Mouse (Mus musculus) erythroblast, embryonic 14.5 days (primary cell): Measurements from ENCODE around the gene Mog. TPM values are rescaled to one million over a fixed set of nuclear protein-coding genes. Genes with fewer than 3 reads are reported as not detected.

Source experiments
- H3K27me3 ChIP-seq: 2 replicates; pipeline ENCODE4 v1.6.1; 2012; ENCODE audit warnings: inconsistent platforms; ENCODE audit not compliant: control insufficient read depth
- H3K36me3 ChIP-seq: 2 replicates; pipeline ENCODE4 v1.6.1; 2012; ENCODE audit warnings: mild to moderate bottlenecking, inconsistent platforms; ENCODE audit not compliant: control insufficient read depth
- H3K4me1 ChIP-seq: 2 replicates; pipeline ENCODE4 v1.6.1; 2012; ENCODE audit warnings: inconsistent platforms; ENCODE audit not compliant: control insufficient read depth
- H3K4me3 ChIP-seq: replicated peaks from 2 replicates; pipeline ENCODE3; 2012; ENCODE audit warnings: moderate library complexity, mild to moderate bottlenecking, inconsistent platforms
- H3K9me3 ChIP-seq: 2 replicates; pipeline ENCODE4 v1.6.1; 2012; ENCODE audit warnings: low read length, inconsistent platforms, mixed read lengths; ENCODE audit not compliant: control insufficient read depth
- GATA1 ChIP-seq: IDR thresholded peaks from 2 replicates; pipeline ENCODE4 v1.6.1; 2012; ENCODE audit warnings: low read length, inconsistent platforms, mixed read lengths
- TAL1 ChIP-seq: IDR thresholded peaks from 3 replicates; pipeline ENCODE4 v1.6.1; 2012; ENCODE audit warnings: low read length, inconsistent platforms, mixed read lengths
- polyA plus RNA-seq: library from polyadenylated mRNA; stranded (reverse); fragments of >175 nt; gene quantifications from 2 replicates; pipeline ENCODE4 v1.2.3, GENCODE M21; 2012

The Mog gene
- polyA plus RNA-seq, 1 experiment = not detected

DNA sequence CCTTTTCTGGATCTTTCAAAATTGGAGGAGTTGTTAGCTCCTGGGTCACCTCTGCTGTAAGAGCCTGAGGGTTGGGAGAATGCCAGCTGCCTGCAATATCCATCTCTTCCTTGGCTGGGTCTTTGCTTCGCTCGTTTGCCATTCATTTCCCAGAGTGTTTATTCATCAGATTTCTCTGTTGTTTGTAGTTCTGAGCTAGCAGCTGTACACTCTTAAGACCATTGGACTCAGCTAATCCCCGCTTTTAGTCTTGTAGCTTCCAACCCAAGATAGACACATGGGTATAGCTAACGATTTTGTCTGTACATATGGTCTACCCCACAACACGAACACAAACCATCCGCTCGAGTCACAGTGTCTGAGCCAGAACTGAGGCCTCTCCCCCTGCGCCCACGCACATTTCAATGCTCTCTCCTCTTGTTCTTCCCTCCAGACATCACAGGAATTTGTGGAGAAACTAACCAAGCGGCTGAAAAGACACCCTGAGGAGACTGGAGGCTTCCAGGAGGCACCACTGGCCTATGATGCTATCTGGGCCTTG lies 39.0 kb upstream of the Mog start:
- Histone ChIP-seq H3K4me1 (no peaks in the 10 kb centered on the region), H3K36me3 (no peaks in the 10 kb centered on the region), H3K4me3 (no peak overlapping the region), H3K27me3 (no peaks in the 10 kb centered on the region), H3K9me3 (no peaks in the 10 kb centered on the region)
- TF ChIP-seq GATA1 (no peak), TAL1 (no peak)

DNA sequence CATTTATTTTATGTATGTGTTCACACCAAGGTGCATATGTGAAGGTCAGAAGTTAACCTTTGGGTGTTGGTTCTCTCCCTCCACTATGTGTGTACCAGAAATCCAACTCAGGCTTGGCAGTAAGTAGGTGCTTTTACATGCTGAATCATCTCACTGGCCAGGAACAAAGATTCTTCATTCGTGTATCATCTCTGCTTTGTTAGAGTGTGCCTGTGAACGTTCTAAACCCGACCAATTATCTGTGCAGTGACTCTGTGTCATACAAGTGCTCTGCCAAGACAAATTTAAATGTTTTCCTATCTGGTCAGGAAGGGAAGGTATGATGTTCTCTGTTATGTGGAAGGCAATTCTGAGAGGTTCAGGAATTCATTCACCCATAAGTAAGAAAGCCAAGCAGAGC lies 38.2 kb upstream of the Mog start:
- no peak for TF ChIP-seq GATA1
- TF ChIP-seq TAL1 = no peak
- Histone ChIP-seq H3K9me3 (no peaks in the 10 kb centered on the region), H3K36me3 (no peaks in the 10 kb centered on the region), H3K4me3 (no peak overlapping the region), H3K4me1 (no peaks in the 10 kb centered on the region), H3K27me3 (no peaks in the 10 kb centered on the region)

DNA sequence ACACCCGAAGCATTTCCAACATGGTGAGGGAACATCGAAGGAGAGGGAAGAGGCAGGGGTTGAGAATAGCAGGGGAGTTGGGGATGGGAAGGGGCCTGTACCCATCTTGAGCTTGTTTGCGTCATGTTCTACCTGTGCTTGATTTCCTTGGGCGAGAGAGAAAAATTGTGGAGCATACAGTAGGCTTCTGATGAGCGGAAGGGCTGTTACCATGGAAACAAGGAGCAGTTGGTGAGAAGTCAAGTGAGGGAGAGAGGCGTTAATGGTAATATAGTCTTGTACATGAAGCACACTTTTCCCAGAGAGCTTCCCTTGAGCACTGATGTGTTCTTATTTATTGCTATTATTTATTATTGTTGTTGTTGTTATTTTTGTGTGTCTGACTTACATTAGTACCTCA lies 33.8 kb upstream of the Mog start:
- H3K27me3 ChIP-seq = no peaks in the 10 kb centered on the region; the same call in 1 of the 2 replicates
- no peaks in the 10 kb centered on the region for H3K4me1 ChIP-seq
- no peaks in the 10 kb centered on the region for H3K36me3 ChIP-seq
- TF ChIP-seq GATA1 (no peak), TAL1 (no peak)
- H3K9me3 ChIP-seq = no peaks in the 10 kb centered on the region
- H3K4me3 ChIP-seq = no peak overlapping the region

DNA sequence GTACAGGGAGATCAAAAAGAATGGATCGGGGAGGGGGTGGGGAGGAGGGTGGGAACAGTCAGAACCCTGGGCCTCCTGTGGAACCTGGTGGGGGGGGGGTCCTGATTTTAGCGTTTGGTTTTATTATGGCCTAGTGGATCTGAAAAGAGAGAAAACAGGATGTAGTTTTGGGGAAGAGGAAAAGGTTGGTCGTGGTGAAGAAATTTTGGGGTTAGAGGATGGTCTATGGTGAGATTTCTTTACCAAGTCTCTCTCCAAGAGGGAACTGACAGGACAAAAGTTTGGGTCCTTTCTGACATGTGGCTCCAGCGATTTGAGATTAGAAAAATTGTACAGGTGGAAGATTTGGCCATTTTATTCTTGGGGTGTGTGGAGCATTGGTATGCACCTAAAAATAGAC lies 28.5 kb upstream of the Mog start:
- H3K9me3 ChIP-seq = peaks cover 1% of the 10 kb centered on the region; the same call in 1 of the 2 replicates
- peaks cover under 1% of the 10 kb centered on the region for H3K4me1 ChIP-seq
- TF ChIP-seq TAL1 (no peak), GATA1 (no peak)
- peaks cover 48% of the 10 kb centered on the region for H3K27me3 ChIP-seq
- no peaks in the 10 kb centered on the region for H3K36me3 ChIP-seq
- no peak overlapping the region for H3K4me3 ChIP-seq

DNA sequence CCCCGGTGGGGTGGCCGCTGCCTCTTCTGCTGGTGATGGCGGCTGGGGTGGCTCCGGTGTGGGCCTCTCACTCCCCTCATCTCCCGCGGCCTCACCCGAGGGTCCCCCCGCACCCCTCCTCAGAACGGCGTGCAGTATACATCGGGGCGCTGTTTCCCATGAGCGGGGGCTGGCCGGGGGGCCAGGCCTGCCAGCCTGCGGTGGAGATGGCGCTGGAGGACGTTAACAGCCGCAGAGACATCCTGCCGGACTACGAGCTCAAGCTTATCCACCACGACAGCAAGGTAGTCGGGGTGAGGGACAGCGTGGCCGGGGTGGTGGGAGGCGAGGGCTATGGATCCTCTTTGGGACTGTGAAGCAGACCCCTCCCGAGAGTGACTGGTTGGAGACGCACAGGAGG lies 27.7 kb upstream of the Mog start:
- TF ChIP-seq TAL1 = no peak
- no peak for TF ChIP-seq GATA1
- H3K27me3 ChIP-seq = peaks cover 57% of the 10 kb centered on the region
- H3K4me3 ChIP-seq = no peak overlapping the region
- peaks cover 2% of the 10 kb centered on the region; the same call in 1 of the 2 replicates for H3K9me3 ChIP-seq
- peaks cover 4% of the 10 kb centered on the region for H3K4me1 ChIP-seq
- H3K36me3 ChIP-seq = no peaks in the 10 kb centered on the region

DNA sequence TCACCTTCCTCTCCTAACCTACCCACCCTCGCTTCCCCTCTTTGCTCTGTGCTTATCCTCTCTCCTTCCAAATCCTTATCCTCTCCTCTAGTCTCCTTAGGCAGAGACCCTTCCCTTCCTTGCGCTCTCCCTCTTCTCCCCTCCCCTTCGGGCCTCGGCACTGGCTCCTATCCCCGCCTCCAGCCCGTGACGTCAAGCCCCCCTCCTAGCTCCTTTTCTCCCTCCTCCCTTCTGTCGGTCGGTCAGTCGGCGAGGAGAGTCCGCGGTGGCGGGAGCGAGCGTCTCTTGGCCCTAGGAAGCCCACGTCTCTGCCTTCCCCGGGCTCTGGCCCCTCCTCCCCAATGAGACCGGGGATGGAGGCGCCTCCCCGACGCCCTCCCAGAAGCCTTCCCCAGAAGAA lies 27.2 kb upstream of the Mog start:
- H3K36me3 ChIP-seq = no peaks in the 10 kb centered on the region
- H3K4me1 ChIP-seq = peaks cover 4% of the 10 kb centered on the region
- H3K9me3 ChIP-seq = peaks cover 2% of the 10 kb centered on the region; the same call in 1 of the 2 replicates
- no peak overlapping the region for H3K4me3 ChIP-seq
- H3K27me3 ChIP-seq = peaks cover 61% of the 10 kb centered on the region
- no peak for TF ChIP-seq GATA1
- no peak for TF ChIP-seq TAL1

DNA sequence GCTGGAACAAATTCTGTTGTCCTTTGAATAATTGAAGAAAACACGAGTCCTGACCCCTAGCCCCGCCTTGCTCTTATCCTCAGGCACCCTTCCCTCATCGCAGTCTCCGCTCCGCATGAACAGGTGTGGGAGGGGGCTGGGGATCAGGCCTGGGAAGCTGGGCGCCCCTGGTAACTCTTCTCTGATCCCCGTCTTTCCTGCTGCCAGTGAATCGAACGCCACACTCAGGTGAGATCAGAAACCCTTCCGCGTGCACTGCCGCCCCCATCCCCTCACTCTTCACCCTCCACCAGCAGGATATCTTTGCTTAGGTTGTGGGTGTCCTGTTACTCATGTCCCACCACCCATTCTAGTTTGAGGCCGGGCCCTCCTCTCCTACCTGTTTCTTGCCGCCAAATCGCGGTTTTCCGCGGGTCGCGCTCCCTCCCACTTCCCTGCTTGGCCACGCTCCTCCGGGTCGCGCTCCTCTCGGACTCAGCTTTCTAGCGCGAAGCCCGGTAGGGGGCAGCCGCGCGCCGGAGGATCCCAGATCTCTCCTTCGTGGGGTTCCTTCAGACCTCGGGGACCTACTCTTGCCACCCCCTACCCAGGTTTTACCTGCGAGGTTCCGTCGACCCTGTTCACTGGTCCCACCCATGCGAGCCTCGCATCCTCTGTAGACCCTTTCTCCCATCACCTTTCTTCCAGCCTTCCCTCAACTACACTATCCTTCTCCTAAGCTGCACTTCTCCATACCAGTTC lies 26.5 kb upstream of the Mog start:
- H3K27me3 ChIP-seq = peaks cover 68% of the 10 kb centered on the region
- TF ChIP-seq GATA1 (no peak), TAL1 (no peak)
- H3K9me3 ChIP-seq = peaks cover 2% of the 10 kb centered on the region; the same call in 1 of the 2 replicates
- H3K4me3 ChIP-seq = no peak overlapping the region
- H3K4me1 ChIP-seq = peaks cover 4% of the 10 kb centered on the region
- no peaks in the 10 kb centered on the region for H3K36me3 ChIP-seq

DNA sequence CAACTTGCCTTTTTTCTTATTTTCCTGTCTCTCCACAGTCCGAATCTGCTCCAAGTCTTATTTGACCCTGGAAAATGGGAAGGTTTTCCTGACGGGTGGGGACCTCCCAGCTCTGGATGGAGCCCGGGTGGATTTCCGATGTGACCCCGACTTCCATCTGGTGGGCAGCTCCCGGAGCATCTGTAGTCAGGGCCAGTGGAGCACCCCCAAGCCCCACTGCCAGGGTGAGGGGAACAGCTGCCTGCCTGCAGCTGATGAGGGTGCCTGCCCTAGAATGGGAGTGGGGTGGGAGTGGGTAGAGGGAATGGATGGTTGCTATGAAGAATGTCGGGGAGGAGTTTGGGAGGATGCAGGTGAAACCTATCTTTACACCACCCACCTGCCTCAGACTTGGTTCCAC lies 25.2 kb upstream of the Mog start:
- no peaks in the 10 kb centered on the region for H3K36me3 ChIP-seq
- H3K9me3 ChIP-seq = peaks cover 2% of the 10 kb centered on the region; the same call in 1 of the 2 replicates
- TF ChIP-seq TAL1 (no peak), GATA1 (no peak)
- H3K4me1 ChIP-seq = peaks cover 4% of the 10 kb centered on the region
- peaks cover 80% of the 10 kb centered on the region for H3K27me3 ChIP-seq
- H3K4me3 ChIP-seq = no peak overlapping the region

DNA sequence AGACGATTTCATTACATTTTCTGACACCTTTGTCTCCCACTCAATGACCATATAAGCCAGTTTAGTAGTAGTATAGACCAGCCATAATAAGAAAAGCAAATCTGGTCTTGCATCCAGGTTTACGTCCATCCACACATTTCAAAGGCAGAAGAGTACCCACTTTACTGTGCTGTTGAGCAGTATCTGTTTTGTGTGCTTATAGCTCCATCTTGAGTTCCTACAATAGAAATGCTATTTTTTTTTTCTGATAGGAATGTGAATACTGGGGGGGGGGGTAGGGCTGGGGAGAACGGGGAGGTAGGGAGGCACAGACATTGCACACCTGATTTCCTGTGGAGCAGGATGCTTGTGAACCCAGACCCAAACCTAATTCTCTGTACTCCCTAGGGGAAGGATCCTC lies 24.8 kb upstream of the Mog start:
- H3K36me3 ChIP-seq = no peaks in the 10 kb centered on the region
- H3K4me1 ChIP-seq = peaks cover 4% of the 10 kb centered on the region
- H3K4me3 ChIP-seq = no peak overlapping the region
- TF ChIP-seq TAL1 (no peak), GATA1 (no peak)
- peaks cover 2% of the 10 kb centered on the region; the same call in 1 of the 2 replicates for H3K9me3 ChIP-seq
- peaks cover 81% of the 10 kb centered on the region for H3K27me3 ChIP-seq
